Comparison of ENCODE assay signal across 9 mouse cellular contexts in the genomic region with DNA sequence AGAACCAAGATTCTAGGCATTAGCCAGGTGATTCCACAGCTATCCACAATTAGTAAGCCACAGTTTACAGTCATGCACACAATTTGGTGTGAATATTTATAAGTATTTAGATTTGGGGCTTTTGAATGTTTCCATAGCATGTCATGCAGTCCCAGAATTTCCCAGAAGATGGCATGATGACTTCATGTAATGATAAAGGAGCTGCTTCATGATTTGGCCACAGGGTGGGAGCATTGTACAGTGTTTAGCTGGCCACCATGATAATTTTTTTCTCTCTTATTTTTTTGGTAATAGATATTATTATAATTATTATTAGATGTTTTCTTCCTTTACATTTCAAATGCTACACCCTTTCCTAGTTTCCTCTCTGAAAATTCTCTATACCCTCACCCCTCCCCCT.
A peak's percentile ranks its signal among the peaks of the same experiment; 100 is the strongest.
DNase-seq lines count a peak whose midpoint lies in the region; ATAC-seq and TF ChIP-seq lines count a peak whose summit lies in the region.
"Had no signal": no experiment of that assay in that cellular context is flagged by ENCODE, and none has a peak within 500 bp of the region (broad histone marks: within the 10 kb centered on the region; RNA-seq: fewer than 3 reads in every experiment).

No protein-coding gene starts in this region.

- peak; percentile 84 for TF ChIP-seq CTCF in brain, embryonic 14.5 days (IDR thresholded peaks at IDR 0.05; ENCODE audit: borderline replicate concordance, extremely low read depth, insufficient read depth, insufficient read length)

- H3K4me1 ChIP-seq in forebrain, embryonic 14.5 days (ENCODE audit: control insufficient read depth, insufficient read depth, low read length): no peaks in the 10 kb centered on the region
- H3K4me1 ChIP-seq: neural tube, embryonic 13.5 days had no signal

- intact Hi-C loops in left cerebral cortex, postnatal 10 days (cut with DNase I): loop anchor here (1.0 to 10.0 kb wide), 3 partner anchors 625 to 1232 kb away; no protein-coding TSS in a partner anchor

- peak; percentile 72 for ATAC-seq in forebrain, embryonic 14.5 days

- no peak overlapping the region for H3K27ac ChIP-seq in forebrain, embryonic 14.5 days (ENCODE audit: low read depth, low read length)
- H3K27ac ChIP-seq: neural tube, embryonic 13.5 days had no signal

- H3K9me3 ChIP-seq in forebrain, embryonic 14.5 days (replicated peaks; ENCODE audit: control insufficient read depth, low read length): no peaks in the 10 kb centered on the region
- H3K9me3 ChIP-seq: neural tube, embryonic 13.5 days had no signal

- H3K27me3 ChIP-seq in forebrain, embryonic 14.5 days (replicated peaks; ENCODE audit: control insufficient read depth, insufficient read depth, low read length): no peaks in the 10 kb centered on the region
- H3K27me3 ChIP-seq: neural tube, embryonic 13.5 days had no signal

- TF ChIP-seq POLR2A in brain, embryonic 14.5 days (IDR thresholded peaks at IDR 0.05; ENCODE audit: borderline replicate concordance, extremely low read depth, insufficient read depth, insufficient read length, poor library complexity, severe bottlenecking): no peak

- H3K4me2 ChIP-seq in forebrain, embryonic 14.5 days (ENCODE audit: low read length): no peak overlapping the region
- H3K4me2 ChIP-seq: neural tube, embryonic 13.5 days had no signal

- no peak overlapping the region for H3K4me3 ChIP-seq in forebrain, embryonic 14.5 days (ENCODE audit: low read depth, low read length)
- H3K4me3 ChIP-seq: neural tube, embryonic 13.5 days had no signal

- no peak overlapping the region for H3K9ac ChIP-seq in forebrain, embryonic 14.5 days (ENCODE audit: low read length)
- H3K9ac ChIP-seq: neural tube, embryonic 13.5 days had no signal

- H3K36me3 ChIP-seq in forebrain, embryonic 14.5 days (ENCODE audit: control insufficient read depth, insufficient read depth, low read length): no peaks in the 10 kb centered on the region
- H3K36me3 ChIP-seq: neural tube, embryonic 13.5 days had no signal

- DNase-seq in thymus, postnatal 25 days: peak; percentile 1
- no peak for DNase-seq in thymus, postnatal 14 days
- peak; percentile 89 for DNase-seq in brain, embryonic 14.5 days (ENCODE audit: low read depth)
- DNase-seq in forebrain, embryonic 14.5 days (ENCODE audit: low spot score): peak; percentile 88
- peak; percentile 58 for DNase-seq in hindlimb bud, embryonic 11.5 days (ENCODE audit: extremely low spot score, low read depth, low spot score)
- DNase-seq in left cerebral cortex, postnatal 10 days (ENCODE audit: extremely low spot score in 1 of 2, low spot score in 2 of 2): peak; percentile 57 to 69
- peak; percentile 3 for DNase-seq in naive thymus-derived CD4-positive, alpha-beta T cell, adult 2 months (ENCODE audit: low read depth)
- no peak for DNase-seq in spleen, adult 12 weeks (ENCODE audit: low spot score)

Comparison
In these comparisons a context has a peak if more than half of its experiments do, and no peak if none do; other contexts are left out.
1. DNase-seq: peak in thymus, postnatal 25 days (single experiment), brain, embryonic 14.5 days (single experiment), forebrain, embryonic 14.5 days (single experiment), hindlimb bud, embryonic 11.5 days (single experiment), left cerebral cortex, postnatal 10 days (2 of 2) and naive thymus-derived CD4-positive, alpha-beta T cell, adult 2 months (single experiment); none in thymus, postnatal 14 days (single experiment) and spleen, adult 12 weeks (single experiment).